Mouse (Mus musculus): ENCODE results near the gene Sytl3.
A peak's percentile ranks its signal among the peaks of the same experiment; 100 is the strongest.
"Not testable (repeated sequence)": the region's sequence is repeated elsewhere in the genome, so short reads cannot be mapped to it uniquely, and the experiment has no call there.

Gene Sytl3

DNA sequence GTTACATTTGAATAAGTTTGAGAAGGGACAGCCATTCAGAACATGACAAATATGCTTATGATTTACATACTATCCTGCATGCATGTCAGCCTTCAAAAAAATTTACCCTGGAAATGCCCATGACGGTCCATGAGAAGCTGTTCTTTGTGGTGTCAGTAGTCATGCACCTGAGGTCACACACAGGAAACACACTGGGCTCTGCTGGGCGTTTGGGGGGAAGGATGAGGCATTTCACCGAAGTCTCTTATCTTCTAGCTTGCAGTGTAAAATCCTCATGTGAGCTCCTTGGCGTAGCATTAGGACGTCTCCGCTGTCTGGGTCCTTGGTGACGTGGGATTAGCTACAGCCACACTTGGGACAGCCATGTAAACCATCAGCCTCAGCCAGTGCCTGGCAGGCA, at the start of gene Sytl3:
TSS of gene Sytl3 (plus strand) at position 293 of the 400 bp plus-strand sequence.
- DNase-seq = peak in 1 of 2 experiments; percentile 17

GRCm38 (mm10) chr17:6613524-6613923, 45.4 kb upstream of the Sytl3 start:
- DNase-seq = not testable (repeated sequence)

DNA sequence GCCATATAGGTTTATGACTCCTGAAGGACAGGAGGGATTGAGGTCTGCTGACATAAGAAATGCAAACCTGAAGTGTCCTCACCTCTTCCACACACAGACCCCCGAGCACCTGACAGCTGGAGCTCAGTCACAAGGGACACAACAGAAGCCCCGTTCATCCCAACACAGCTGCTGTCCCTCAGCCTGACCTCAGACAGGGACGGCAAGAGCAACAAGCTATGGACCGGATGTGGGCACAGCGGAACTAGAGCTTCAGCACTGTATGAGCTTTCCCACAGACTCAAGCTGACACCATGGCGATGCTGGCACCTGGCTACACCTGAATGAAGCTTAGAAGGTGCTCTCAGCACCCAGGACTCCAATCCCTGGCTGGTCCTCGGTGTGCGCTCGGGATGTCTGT, 44.6 kb upstream of the Sytl3 start:
- DNase-seq = not testable (repeated sequence)

GRCm38 (mm10) chr17:6616731-6617130, 42.2 kb upstream of the Sytl3 start:
- not testable (repeated sequence) for DNase-seq

DNA sequence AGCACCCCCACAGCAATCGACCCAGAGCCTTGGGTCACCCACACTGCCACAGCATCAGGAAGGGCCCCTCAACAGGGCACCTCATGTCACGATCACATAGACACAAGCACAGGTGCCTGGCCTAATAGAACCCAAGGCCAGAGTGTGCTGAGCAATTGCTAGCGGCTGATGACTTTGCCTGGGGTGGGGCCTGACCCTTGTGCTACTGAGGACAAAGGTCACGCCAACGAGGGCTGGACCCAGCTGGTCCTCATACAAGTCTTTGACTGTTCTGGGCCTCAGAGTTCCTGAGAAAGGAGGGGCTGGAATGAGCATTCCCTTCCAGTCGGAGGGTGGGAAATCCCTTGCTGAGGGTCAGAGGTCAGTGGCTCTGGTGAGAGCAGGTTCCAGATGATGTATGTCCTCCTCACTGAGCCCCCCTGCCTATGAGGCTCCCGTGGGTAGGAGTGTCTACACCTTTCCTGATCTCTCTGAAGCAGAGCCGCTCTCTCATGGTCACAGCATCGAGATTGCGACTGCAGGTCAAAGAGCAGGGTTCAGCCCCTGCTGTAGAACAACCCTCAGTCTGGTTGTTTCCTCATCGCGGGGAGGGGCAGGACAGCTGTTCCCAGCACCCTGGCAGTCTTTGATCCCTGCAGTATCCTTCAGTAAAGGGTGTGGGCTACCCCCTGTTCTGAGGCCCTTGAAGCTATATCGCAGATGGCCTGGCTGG, 41.0 kb upstream of the Sytl3 start:
- not testable (repeated sequence) for DNase-seq

DNA sequence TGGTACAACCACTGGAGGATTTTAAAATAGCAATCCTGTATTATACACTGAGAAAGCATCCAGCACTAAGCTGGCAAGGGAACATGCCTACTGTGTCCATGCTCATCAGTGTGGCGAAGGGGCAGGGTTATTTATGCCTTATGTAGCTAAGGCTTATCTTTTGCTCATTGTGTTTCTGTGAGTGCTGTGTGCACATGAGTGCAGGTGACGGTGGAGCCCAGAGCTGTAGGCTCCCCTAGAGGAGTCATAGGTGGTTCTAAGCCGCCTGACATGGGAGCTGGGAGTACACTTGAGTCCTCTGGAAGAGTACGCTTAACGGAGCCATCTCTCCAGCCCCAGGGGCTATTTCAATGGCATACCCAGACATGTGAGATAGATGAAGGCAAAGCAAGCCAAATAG, 39.6 kb upstream of the Sytl3 start:
- not testable (repeated sequence) for DNase-seq

DNA sequence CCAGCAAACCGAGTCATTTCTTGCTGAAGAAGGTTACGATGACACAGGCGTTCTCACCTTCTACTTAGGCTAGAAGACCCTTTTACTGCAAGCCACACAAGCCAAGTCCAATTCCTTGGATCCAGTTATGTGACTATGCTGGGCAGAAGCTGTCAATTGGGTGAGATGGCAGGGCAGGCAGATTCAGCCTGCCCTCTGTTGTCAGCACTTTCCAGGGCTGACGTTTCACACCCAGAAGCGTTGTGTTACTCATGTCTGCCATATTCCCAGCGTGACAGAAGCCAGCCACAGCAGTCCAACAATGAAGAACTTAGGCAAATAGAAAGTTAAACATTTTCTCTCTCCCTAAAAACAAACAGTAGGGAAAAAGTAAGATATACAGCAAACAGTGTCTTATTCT, 38.9 kb upstream of the Sytl3 start:
- DNase-seq = not testable (repeated sequence)

DNA sequence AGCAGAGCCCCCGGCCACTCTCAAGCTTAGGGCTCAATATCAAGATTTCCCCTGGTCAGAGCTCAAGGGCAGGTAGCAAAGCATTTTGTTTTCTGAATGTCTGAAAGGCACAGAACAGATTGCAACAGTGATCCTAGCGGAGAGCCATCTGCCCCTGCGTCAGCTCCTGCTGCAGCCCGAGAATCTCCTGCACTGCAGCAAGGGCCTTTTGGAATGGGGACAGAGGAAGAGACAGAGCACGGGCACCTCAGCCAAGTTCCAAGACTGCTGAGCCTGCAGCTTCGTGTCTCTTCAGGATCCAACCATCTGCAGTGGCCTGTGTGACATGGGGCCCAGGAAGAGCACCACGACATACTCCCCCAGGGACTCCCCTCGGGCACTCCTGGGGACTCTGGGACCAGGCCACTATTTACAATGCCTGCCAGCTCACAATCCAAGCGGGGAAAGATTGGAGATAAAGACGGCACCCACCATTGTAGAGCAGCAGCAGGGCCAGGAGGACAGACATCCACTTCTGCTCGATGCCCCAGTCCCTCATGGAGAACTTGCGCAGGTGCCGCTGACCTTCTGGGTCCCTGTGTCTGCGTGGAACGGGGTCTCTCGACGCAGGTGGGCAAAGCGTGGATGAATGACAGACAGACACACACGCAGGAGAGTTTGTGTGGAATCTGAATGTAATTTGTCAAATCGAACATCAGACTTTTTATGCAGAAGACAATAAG, 38.0 kb upstream of the Sytl3 start:
- not testable (repeated sequence) for DNase-seq

DNA sequence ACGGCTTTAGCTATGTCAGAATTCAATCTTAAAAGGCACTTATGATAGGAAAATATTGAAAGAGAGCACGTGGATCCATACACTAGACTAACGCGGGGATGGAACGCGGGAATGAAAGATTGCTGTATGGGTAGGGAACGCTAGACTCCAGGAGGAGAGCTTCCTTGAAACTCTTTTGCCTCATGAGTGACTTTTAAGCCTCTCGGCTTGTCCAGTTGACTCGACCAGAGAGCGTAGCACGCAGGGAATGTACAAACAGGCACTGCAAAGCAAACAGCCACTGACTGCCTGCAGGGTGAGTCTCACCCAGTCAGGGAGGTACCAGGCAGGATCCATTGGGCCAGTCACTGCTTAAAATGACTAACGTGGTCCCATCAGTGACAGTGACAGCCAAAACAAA, 36.9 kb upstream of the Sytl3 start:
- DNase-seq = not testable (repeated sequence)

GRCm38 (mm10) chr17:6624926-6625558, 33.9 kb upstream of the Sytl3 start:
- DNase-seq = not testable (repeated sequence)

DNA sequence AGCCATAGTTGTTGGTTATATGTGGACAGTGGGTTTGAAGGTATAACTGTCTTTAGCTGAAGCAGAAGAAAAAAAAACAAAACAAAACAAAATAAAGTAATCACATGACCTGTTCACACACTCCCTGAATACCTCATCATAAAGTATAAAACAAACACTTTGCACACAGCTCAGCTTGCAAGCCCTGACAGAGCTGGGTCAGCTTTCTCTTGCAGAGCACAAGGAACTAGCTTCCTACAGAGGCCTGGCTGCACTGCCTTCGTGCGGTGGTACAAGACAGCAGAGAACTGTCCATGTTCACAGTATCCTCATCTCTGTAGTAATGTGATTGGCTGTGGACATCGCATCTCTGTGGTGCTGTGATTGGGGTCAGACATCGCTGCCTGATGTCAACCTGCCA, 28.5 kb upstream of the Sytl3 start:
- DNase-seq = not testable (repeated sequence)

DNA sequence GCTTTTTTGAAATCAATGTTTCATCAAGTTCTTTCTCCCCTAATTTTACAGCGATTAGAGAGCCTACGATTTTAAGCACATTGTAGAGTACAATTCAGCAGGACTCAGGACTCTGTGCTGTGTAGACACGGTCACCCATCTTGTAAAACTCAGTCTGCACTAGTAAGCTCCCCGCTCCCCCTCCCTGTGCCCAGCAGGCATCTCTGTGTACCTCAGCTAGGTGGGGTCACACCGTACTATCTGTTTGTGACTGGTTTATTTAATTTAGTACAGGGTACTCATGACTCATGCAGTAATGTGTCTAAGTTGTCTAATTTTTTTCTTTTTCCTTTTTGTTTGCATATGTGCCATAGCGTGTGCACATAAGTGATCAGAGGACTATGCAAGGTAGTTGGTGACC, 26.0 kb upstream of the Sytl3 start:
- not testable (repeated sequence) for DNase-seq

DNA sequence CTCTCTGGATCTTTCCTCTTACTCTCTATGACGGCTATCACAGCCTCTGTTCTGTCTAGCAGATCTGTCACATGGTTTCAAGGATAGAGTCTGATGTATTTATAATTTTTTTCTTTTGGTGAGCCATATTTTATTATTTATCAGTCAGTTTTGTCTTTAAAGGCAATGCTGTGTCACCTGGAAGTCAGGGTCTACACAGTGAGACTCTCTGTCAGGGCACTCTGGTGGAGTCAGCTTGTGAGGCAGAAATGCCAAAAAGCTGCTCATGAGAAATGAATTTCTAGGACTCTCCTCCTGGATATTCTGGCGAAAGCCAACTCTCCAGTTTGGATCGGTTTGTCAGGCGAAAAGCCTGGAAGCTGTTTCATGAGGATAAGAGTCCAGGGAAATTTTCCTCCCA, 23.1 kb upstream of the Sytl3 start:
- DNase-seq = not testable (repeated sequence)

DNA sequence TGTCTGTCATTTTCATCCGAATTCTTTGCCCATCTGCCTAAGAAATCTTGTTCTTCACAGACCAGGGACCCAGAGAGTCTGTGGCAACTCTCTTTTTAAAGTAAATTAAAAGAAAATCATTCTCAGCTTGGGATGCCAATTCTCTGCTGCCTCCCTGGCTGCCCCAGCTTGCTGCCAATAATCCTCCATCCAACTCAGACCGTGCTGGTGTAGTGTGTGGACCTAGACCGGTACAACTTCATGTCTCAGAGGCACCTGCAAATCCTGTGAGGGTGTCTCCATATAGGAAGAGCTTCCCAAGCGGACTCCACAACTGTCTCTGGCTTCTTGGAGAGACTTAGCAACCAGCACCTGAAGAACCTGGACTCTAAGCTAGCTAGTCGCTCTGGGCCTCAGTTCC, 22.0 kb upstream of the Sytl3 start:
- no peak for DNase-seq

DNA sequence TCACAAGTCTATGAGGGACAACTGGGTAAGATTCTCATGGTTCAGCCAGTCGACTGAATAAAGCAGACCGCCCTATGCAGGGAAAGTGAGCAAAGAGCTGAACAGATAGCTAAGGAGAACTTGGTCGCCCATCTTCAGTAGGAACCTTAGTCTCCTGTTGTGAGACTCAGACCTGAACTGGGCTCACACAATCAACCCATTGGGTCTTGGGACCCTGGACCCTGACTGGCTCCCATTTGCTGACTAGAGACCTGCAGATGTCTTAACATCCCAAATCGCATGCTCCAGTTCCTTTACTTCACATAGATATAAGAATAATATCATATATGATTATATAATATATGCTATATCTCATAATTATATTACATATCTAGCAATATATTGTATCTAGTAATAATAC, 21.5 kb upstream of the Sytl3 start:
- not testable (repeated sequence) for DNase-seq

- DNase-seq = not testable (repeated sequence)
Observed at GRCm38 (mm10) chr17:6638444-6638843, 20.4 kb upstream of the Sytl3 start.

DNA sequence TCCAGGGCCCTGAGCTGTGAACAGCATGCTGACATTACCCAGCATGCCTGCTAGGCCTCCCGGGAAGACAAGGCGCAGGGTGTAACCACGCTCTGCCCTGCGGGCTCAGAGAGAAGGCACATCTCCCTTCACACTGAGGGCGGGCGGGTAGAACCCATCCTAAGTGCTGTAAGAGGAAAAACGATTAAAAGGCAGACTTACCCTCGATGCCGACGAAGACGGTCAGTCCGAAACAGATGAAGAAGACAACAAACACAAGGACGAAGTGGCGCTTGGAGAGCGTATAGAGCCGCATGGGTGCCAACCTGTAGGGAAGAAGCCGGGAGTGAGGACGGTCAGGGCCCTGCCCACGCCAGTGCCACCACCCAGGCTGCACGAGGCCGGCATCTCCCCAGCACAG, 19.4 kb upstream of the Sytl3 start:
- DNase-seq = not testable (repeated sequence)

- not testable (repeated sequence) for DNase-seq
Observed at GRCm38 (mm10) chr17:6640044-6640637, 18.8 kb upstream of the Sytl3 start.

GRCm38 (mm10) chr17:6640771-6641429, 18.0 kb upstream of the Sytl3 start:
- DNase-seq = peak; percentile 72 to 86

DNA sequence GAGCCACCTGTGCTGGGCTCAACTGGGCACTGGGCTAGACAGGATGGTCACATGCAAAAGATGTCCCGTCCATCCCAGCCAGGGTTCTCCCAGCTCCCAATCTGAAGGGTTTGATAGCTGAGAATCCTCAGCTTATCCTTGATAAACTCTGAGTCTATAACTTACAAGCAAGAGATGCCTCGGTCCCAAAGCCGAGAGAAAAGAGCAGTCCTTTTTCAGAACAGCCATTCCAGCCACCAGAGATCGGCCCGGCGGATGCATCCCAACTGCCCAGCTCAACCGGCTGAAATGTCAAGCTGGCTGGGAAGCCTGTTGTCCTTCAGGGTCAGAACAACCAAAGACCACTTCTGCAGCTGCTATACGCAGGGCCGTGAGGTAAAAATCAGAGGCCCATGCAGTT, 14.7 kb upstream of the Sytl3 start:
- DNase-seq = peak in 1 of 2 experiments; percentile 21

DNA sequence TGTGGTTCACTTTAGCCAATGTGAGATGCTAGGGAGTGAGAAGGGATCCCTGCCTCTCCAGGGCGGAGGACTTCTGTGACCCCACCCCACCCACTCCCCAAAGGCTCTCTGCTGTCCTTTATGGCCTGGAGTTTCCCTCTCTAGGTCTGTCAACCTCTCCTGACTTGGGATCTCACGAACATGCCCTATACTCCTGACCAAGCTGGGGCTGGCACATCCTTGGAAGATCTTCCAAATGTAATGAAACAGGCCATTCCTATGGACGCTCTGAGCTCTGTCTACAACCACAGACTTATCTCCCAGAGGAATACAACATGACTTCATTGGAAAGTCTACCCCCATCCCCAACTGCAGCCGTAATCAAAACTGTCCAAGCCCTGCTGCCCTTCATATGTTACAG, 14.2 kb upstream of the Sytl3 start:
- DNase-seq = peak in 1 of 2 experiments; percentile 13

- not testable (repeated sequence) for DNase-seq
Observed at GRCm38 (mm10) chr17:6645668-6646067, 13.2 kb upstream of the Sytl3 start.

- DNase-seq = not testable (repeated sequence)
Observed at GRCm38 (mm10) chr17:6646841-6647240, 12.1 kb upstream of the Sytl3 start.

All from lung, postnatal 4 days (tissue).